Mouse (Mus musculus): ENCODE measurements around the gene Clcf1.

GRCm38 (mm10) chr19:4208563-4208962 is 5.5 kb upstream of the Clcf1 start:
- TF ChIP-seq GATA1 (IDR thresholded peaks at IDR 0.05; ENCODE audit: borderline replicate concordance, low read length) (no peak), FLI1 (IDR thresholded peaks at IDR 0.05; ENCODE audit: low read length) (no peak)

All from megakaryocyte, embryonic 14.5 days (primary cell).